Mouse (Mus musculus) liver, postnatal 0 days (tissue): ENCODE results near the gene Hist1h2ap.

Experiments used
- CTCF ChIP-seq: sonication (generic); IDR thresholded peaks from 2 replicates; pipeline ENCODE4 v1.5.1; 2016; ENCODE audit warnings: antibody characterized with exemption, low read depth
- EP300 ChIP-seq: IDR thresholded peaks from 2 replicates; pipeline ENCODE4 v1.6.1; 2016; ENCODE audit warnings: antibody characterized with exemption, low read depth, mild to moderate bottlenecking

- TF ChIP-seq CTCF = no peak
- TF ChIP-seq EP300 = no peak
These were observed 37.7 kb downstream of the Hist1h2ap start for GRCm38 (mm10) chr13:21795584-21795983.
